Mouse (Mus musculus): ENCODE results near the gene Polr3b. TPM values are rescaled to one million over a fixed set of nuclear protein-coding genes. Genes with fewer than 3 reads are reported as not detected.

The Polr3b gene
- total and polyA plus RNA-seq, 2 experiments from 2014 or later, result 4.8 to 7.7 TPM

DNA sequence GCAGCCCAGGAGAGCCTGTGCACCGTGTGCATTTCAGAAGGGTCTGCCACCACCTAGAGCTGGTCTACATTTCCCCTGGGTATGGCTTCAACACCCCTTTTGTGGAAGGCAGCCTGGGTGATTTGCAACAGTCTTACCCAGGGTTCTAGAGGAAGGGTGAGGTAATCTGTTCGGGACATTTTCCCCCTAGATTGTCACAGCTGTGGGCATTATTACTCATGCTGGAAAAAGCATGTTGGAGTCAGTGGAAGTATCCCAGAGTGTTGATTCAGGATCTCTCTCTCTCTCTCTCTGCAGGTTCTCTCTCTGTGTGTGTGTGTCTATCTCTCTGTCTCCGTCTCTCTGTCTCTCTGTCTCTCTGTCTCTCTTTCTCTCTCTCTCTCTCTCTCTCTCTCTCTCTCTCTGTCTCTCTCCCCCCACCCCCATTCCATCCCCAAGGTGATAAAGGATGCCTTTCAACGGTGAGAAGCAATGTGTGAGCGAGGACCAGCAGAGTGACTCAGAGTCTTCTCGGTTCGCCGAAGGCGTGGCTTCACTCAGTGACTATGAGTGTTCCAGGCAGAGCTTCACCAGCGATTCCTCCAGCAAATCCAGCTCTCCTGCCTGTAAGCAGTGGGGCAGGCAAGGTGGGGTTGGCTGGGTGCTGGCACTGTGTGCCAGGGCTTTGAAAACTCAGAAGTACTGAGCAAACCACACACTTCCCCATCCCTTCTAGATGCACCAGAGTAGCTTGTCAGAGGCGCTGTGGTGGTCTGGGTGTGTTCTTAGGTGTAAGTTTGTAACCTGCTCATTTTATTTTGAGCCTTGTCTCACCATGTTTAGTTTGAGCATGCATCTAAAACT is 37.4 kb upstream of the Polr3b start:
- no peak overlapping the region; the same call in 1 of the 2 replicates for H3K4me2 ChIP-seq (ENCODE audit: low read depth, low read length)
- no peaks in the 10 kb centered on the region for H3K9me3 ChIP-seq (replicated peaks; ENCODE audit: control insufficient read depth, low read length)
- no peak overlapping the region for H3K9ac ChIP-seq (replicated peaks; ENCODE audit: low read depth, low read length)
- H3K36me3 ChIP-seq (replicated peaks; ENCODE audit: control insufficient read depth, insufficient read depth, low read length), result peaks cover 15% of the 10 kb centered on the region
- no peak for TF ChIP-seq EP300 (IDR thresholded peaks at IDR 0.05; ENCODE audit: low read depth)
- H3K27ac ChIP-seq (ENCODE audit: low read depth), result no peak overlapping the region
- WGBS, result 35% methylated on average over 11 of the region's 11 CpGs
- ATAC-seq (ENCODE audit: insufficient read depth, low read depth) (no peak), DNase-seq (ENCODE audit: low spot score) (no peak)
- H3K4me3 ChIP-seq (ENCODE audit: low read depth, low read length), result no peak overlapping the region
- H3K4me1 ChIP-seq (ENCODE audit: control insufficient read depth, insufficient read depth), result peaks cover 31% of the 10 kb centered on the region
- no peaks in the 10 kb centered on the region for H3K27me3 ChIP-seq (ENCODE audit: control insufficient read depth, insufficient read depth, low read length)

DNA sequence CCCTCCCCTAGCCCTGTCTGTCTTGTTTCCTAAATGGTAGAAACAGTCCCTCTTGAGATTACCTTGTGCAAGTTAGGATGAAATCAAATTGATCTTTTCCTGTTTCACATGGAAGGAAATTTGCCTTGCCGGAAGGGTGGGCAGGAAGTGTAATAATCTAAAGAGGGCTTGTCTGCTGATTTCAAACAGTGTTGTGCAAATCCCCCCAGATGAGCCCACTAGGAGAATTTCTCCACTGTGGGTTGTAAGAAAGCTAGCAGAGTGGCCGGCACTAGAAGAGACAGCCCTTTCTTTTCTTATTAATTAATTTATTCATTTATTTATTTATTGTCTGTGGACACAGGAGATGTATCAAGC is 36.8 kb upstream of the Polr3b start:
- Histone ChIP-seq H3K27ac (ENCODE audit: low read depth) (no peak overlapping the region), H3K9me3 (replicated peaks; ENCODE audit: control insufficient read depth, low read length) (no peaks in the 10 kb centered on the region), H3K4me1 (ENCODE audit: control insufficient read depth, insufficient read depth) (peaks cover 26% of the 10 kb centered on the region), H3K36me3 (replicated peaks; ENCODE audit: control insufficient read depth, insufficient read depth, low read length) (peaks cover 21% of the 10 kb centered on the region), H3K4me3 (ENCODE audit: low read depth, low read length) (no peak overlapping the region), H3K27me3 (ENCODE audit: control insufficient read depth, insufficient read depth, low read length) (no peaks in the 10 kb centered on the region), H3K4me2 (ENCODE audit: low read depth, low read length) (no peak overlapping the region; the same call in 1 of the 2 replicates), H3K9ac (replicated peaks; ENCODE audit: low read depth, low read length) (no peak overlapping the region)
- ATAC-seq (ENCODE audit: insufficient read depth, low read depth), result no peak
- WGBS, result 68% methylated on average over 2 of the region's 2 CpGs
- no peak for TF ChIP-seq EP300 (IDR thresholded peaks at IDR 0.05; ENCODE audit: low read depth)
- no peak for TF ChIP-seq CTCF (IDR thresholded peaks at IDR 0.05; ENCODE audit: low read depth)
- no peak for DNase-seq (ENCODE audit: low spot score)

DNA sequence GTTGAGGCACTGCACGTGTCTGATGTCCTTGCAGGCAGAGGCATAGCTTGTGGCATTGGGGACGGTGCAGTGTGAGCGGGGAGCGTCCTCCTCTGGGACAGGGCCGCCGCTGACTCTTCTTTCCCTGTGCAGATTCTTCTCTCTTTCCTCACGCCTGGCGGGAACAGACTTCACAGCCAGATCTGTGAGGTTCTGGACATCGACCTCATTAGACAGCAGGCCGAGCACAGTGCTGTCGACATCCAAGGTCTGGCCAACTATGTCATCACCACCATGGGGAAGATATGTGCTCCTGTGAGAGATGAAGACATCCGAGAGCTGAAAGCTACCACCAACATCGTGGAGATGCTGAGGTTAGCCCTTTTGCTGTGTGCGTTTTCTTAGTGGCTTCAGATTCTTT is 31.1 kb upstream of the Polr3b start:
- Histone ChIP-seq H3K36me3 (replicated peaks; ENCODE audit: control insufficient read depth, insufficient read depth, low read length) (peaks cover 66% of the 10 kb centered on the region), H3K27ac (ENCODE audit: low read depth) (no peak overlapping the region), H3K4me3 (ENCODE audit: low read depth, low read length) (no peak overlapping the region), H3K4me1 (ENCODE audit: control insufficient read depth, insufficient read depth) (0 out of 2 replicates have a peak, but pooled peaks cover 6% of the 10 kb centered on the region), H3K4me2 (ENCODE audit: low read depth, low read length) (no peak overlapping the region), H3K9me3 (replicated peaks; ENCODE audit: control insufficient read depth, low read length) (no peaks in the 10 kb centered on the region), H3K27me3 (ENCODE audit: control insufficient read depth, insufficient read depth, low read length) (no peaks in the 10 kb centered on the region), H3K9ac (replicated peaks; ENCODE audit: low read depth, low read length) (no peak overlapping the region)
- no peak for ATAC-seq (ENCODE audit: insufficient read depth, low read depth)
- WGBS, result 60% methylated on average over 14 of the region's 14 CpGs
- no peak for DNase-seq (ENCODE audit: low spot score)
- TF ChIP-seq EP300 (IDR thresholded peaks at IDR 0.05; ENCODE audit: low read depth) (no peak), CTCF (IDR thresholded peaks at IDR 0.05; ENCODE audit: low read depth) (no peak)

DNA sequence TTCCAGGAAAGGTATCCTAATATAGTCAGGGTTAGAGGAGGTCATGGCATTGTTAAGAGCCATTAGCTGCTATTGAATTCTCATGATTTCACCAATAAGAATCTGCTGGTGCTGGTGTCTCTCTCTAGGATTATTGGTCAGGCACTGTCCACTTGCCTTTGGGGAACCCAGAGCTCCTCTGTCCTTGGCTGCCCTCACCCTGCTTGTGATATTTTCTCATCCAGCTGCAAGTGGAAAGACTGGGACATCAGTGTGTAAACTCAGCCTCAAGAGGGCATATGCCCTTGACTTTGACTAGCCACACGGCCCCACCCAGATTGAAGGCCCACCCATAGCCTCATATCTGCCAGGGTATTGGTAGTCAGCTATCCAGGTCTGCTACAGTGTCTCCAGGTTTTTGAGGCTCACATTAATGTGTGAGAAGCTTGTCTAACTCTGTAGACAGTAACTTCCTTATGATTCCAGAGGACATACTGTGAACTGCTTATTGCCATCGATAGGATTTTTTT is 30.4 kb upstream of the Polr3b start:
- Histone ChIP-seq H3K36me3 (replicated peaks; ENCODE audit: control insufficient read depth, insufficient read depth, low read length) (peaks cover 61% of the 10 kb centered on the region), H3K9ac (replicated peaks; ENCODE audit: low read depth, low read length) (no peak overlapping the region), H3K27me3 (ENCODE audit: control insufficient read depth, insufficient read depth, low read length) (no peaks in the 10 kb centered on the region), H3K4me2 (ENCODE audit: low read depth, low read length) (no peak overlapping the region), H3K4me1 (ENCODE audit: control insufficient read depth, insufficient read depth) (peaks cover 13% of the 10 kb centered on the region), H3K4me3 (ENCODE audit: low read depth, low read length) (no peak overlapping the region), H3K9me3 (replicated peaks; ENCODE audit: control insufficient read depth, low read length) (no peaks in the 10 kb centered on the region), H3K27ac (ENCODE audit: low read depth) (no peak overlapping the region)
- TF ChIP-seq EP300 (IDR thresholded peaks at IDR 0.05; ENCODE audit: low read depth) (no peak), CTCF (IDR thresholded peaks at IDR 0.05; ENCODE audit: low read depth) (no peak)
- ATAC-seq (ENCODE audit: insufficient read depth, low read depth), result no peak; the same call in 1 of the 2 replicates
- WGBS, result 78% methylated on average over 2 of the region's 2 CpGs
- no peak for DNase-seq (ENCODE audit: low spot score)

DNA sequence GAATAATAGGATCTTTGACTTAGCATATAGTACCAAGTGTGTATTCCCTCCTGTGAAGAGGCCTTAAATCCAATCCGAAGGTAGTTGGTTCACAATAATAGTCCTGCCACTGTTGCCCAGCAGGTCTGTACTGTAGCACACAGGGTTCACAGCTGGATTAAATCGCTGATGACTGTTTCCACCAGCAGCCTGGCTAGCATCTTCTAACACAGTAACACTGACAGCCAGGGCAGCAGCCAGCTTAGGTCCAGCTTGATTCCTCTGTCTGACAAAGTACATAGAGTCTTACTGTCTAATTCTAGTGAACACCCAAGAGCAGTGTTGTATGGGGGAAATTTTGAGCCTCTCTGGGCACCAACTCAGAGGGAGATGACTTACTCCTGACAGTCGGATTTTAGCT is 29.3 kb upstream of the Polr3b start:
- ATAC-seq (ENCODE audit: insufficient read depth, low read depth), result no peak
- WGBS, result 51% methylated on average over 3 of the region's 3 CpGs

More for the DNA sequence above, 29.3 kb upstream of the Polr3b start:
- TF ChIP-seq CTCF (IDR thresholded peaks at IDR 0.05; ENCODE audit: low read depth) (no peak), EP300 (IDR thresholded peaks at IDR 0.05; ENCODE audit: low read depth) (no peak)
- Histone ChIP-seq H3K36me3 (replicated peaks; ENCODE audit: control insufficient read depth, insufficient read depth, low read length) (peaks cover 58% of the 10 kb centered on the region), H3K4me2 (ENCODE audit: low read depth, low read length) (no peak overlapping the region), H3K4me3 (ENCODE audit: low read depth, low read length) (no peak overlapping the region), H3K27ac (ENCODE audit: low read depth) (no peak overlapping the region), H3K9ac (replicated peaks; ENCODE audit: low read depth, low read length) (no peak overlapping the region), H3K4me1 (ENCODE audit: control insufficient read depth, insufficient read depth) (peaks cover 17% of the 10 kb centered on the region), H3K9me3 (replicated peaks; ENCODE audit: control insufficient read depth, low read length) (no peaks in the 10 kb centered on the region), H3K27me3 (ENCODE audit: control insufficient read depth, insufficient read depth, low read length) (no peaks in the 10 kb centered on the region)
- no peak for DNase-seq (ENCODE audit: low spot score)

Data from heart, postnatal 0 days (tissue).